Mouse (Mus musculus): ENCODE results near the gene Fchsd2.

DNA sequence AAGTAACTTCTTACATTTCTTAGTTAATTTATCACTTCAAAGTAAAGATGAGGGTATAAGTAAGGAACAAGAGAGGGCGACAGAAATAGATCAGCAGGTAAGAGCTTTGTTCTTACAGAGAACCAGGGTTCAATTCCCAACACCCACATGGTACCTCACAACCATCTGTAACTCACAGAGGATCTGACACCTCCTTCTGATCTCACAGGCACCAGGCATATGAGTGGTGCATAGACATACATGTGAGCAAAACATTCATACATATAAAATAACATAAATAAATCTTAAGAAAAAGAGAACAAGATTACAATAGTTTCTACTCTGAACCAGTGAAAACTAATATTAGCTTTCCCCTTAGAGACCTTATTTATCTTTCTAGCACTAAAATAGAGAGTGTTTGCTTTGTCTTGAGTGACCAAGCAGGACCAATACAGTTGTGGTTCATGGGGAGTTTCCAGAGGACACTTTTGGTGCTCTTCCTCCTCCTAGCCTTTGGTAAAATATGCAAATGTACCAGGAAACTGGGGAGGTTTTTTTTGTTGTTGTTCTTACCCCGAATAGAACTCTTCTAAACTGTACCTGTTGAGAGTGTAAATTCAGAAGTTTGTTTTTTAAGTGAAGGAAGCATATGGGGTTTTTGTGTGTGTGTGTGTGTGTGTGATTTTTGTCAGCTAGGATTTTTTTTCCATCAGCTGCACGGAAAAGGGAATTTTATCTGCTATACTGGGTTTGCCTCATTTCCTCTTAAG, 121.0 kb downstream of the Fchsd2 start:
- no peak for TF ChIP-seq CTCF (IDR thresholded peaks at IDR 0.05; ENCODE audit: extremely low read depth, insufficient read depth, low read length)
- TF ChIP-seq POLR2A (IDR thresholded peaks at IDR 0.05; ENCODE audit: extremely low read depth, insufficient read depth, low read length), result no peak
